Mouse (Mus musculus) kidney, postnatal 36 days (tissue): ENCODE measurements around the gene Epb41l3.
"Not testable (repeated sequence)": the region's sequence is repeated elsewhere in the genome, so short reads cannot be mapped to it uniquely, and the experiment has no call there.

Experiments used
- DNase-seq, 2 experiments: peaks; one replicate each; pipeline ENCODE4 v3.0.0; 2021 to 2022; ENCODE audit warnings: mixed read lengths in 2 of 2

Epb41l3 gene

DNA sequence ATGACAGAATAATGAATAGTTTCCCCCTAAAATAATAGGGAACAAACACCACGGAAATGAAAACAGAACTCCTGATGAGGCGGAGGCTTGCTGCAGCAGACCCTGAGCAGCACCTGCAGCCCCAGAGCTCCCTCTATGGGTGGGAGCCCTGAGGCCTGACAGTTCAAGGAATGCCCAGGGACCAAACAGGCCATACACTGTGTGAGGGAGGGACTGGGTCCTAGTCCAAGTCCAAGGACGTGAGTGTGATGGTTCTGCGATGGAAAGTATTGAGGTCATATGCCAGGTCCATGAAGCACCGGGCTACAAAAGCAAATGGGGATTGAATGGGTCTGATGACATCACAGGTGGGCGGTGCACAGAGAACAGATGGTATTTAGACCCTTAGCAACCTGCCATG lies 33.7 kb downstream of the Epb41l3 start:
- DNase-seq = peak; percentile 26 to 68

DNA sequence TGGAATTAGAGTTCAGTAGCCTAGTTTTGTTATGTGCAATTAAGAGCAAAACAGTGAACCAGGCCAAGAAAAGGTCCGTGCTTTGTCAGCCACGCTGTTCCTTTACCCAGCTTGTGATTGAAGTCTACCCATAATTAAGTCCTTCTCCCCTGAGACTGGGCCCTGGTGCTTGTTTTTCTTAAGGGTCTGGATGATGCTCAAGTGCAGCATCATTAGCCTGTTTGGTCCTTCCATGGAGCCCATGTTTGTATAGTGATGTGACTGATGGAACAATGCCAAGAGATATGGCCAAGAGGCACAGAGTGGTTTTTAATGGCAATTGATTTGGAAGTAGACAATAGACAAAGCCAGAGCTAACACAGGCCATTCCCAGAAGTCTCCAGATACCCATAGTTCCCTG lies 36.7 kb downstream of the Epb41l3 start:
- DNase-seq = no peak

- DNase-seq = no peak
These were observed 43.7 kb downstream of the Epb41l3 start for GRCm38 (mm10) chr17:69119183-69119582.

DNA sequence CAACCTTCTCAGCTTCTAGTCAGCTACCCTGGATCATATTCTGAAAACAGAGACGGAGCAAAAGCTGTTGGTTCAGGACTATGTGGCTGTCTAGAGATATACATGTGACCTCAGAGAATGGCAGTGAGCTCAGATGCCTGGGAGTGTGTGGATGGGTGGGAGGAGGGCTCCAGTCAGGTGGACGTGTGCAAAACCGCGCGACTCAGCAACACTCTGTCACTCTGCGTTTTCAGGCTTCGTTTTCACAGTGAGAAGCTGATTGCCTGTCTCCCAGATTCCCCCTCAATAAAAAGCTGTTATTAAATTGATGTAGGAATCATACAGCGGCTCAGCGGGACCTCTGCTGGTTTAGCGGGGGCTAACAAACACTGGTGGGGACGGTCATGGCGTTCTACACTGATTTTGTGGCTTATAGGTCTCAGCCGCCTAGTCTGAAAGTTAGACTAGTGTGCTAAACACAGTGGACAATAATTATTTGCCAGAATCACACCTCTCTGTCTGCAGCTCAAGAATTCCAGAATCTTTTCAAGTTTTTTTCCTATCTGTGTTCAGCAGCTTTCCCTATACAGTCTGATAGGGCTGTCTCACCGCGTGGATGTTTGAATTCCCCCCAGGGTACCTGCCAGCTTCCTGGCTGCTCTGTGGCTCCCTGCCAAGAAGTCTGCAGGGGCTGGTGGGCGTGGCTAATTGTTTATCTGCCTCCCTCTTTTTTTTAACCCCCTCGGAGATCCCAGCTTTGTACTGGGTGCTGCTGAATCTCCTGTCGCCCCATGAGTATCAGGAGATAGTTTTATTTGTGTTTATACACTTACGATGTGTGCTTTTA lies 45.3 kb downstream of the Epb41l3 start:
- DNase-seq = peak in 1 of 2 experiments; percentile 16

- not testable (repeated sequence) for DNase-seq
These were observed 46.9 kb downstream of the Epb41l3 start for GRCm38 (mm10) chr17:69122403-69122802.

DNA sequence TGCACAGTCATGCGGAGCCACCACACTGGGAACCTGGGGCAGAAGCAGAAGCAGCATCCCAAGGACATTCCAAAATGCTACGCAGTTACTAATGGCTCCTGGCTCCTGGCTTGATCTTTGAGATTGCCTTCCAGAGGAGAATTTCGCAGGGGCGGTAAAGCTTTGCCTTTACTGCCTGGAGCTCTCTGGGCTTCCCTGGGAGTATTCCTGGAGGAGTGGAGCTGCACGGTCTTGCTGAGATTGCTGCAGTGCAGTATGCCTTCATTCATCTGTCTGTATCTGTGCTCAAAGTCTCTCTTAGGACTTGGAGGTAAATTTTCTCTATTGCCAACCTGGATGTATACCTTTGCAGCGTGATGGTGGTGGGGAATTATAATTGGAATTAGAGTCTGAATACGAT lies 52.0 kb downstream of the Epb41l3 start:
- no peak for DNase-seq

- no peak for DNase-seq
These were observed 52.5 kb downstream of the Epb41l3 start for GRCm38 (mm10) chr17:69127981-69128380.

- DNase-seq = no peak
These were observed 54.0 kb downstream of the Epb41l3 start for GRCm38 (mm10) chr17:69129434-69129833.

DNA sequence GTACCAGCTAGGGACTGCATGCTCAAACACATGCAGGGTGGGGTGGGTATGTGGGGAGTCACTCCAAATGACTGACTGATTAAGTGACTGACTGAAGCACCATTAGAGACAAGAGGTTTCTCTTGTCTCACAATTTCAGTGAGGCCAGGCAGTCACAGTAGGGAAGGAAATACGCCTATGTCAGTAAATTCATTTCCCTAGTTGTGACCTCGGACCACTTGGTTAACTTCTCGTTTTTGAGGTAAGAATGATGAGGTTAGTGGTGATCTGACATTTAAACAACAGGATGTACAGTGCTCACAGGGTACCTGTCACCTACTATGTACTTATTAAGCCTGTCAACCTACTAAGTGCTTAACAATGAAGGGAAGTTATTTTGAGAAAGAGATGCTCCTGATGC lies 67.5 kb downstream of the Epb41l3 start:
- no peak for DNase-seq

- no peak for DNase-seq
These were observed 75.3 kb downstream of the Epb41l3 start for GRCm38 (mm10) chr17:69150826-69151225.

DNA sequence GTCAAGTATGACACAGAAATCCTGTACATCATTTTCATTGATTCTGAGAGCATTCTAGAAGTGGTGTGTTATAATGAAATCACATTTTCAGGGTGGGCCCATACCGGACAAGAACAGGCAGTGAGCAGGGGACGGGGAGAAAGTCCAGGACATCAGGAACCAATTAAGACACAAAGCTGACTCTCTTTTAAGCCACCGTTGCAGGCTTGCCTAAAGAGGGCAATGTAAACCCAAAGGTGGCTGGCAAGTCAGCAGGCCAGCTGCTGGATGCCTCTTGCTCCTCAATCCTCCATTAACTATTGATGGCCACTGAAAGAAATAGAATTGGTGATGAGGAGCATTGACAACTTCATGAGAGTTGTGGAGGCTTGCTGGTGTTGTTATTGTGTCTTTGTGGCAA lies 75.8 kb downstream of the Epb41l3 start:
- no peak for DNase-seq

DNA sequence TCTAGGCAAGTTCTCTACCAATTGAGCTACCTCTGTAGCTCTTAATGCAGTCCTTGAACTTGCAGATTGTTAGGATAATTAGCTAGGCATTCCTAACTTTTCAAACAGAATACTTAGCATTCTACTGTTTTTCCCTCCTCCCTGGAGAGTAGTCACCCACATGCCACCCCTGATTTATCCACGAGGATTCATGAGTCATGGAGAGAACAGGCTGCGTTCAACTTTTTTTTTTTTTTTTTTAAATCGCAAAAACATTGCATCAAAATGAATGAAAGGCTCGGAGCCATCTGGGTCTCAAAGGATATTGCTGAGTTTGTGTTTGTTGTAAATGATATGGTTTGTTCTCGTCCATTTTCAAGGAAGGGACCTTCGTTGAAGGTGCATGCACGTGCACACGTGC lies 79.6 kb downstream of the Epb41l3 start:
- no peak for DNase-seq

GRCm38 (mm10) chr17:69156522-69157100 lies 81.1 kb downstream of the Epb41l3 start:
- DNase-seq = peak; percentile 3 to 40

DNA sequence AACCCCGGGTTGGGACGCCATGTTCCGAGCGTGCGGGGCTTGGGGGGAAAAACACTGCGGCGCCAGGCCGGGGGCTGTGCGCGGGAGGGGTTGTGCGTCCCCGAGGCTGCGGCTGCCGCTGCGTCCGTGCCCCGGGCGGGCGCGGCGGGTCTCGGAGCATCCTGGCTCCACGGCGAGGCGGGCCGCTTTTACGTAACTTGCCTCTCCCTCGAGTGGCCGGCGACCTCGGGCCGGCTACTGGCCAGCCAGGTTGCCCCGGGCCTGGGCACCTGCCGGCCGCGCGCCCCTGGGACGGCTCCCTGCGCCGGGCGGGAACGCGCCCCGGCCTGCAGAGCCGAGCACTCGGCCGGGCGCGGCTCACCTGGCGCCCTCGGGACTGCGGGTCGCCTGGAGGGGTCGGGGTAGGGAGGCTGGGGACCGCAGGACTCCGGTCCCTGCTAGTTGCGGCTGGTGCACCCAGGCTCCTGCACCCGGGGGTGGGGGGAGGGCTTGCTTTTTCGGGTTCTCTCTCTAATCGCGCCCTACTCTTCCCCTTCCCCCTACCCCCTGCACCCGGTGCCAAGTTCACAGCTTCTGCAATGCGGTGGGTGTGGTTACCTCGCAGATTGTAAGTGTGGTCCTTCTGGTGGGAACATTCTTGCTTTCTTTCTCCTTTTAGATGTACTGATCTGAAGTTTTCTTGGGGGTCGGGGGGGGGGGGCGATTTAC lies 81.8 kb downstream of the Epb41l3 start:
- DNase-seq = peak; percentile 17 to 51

DNA sequence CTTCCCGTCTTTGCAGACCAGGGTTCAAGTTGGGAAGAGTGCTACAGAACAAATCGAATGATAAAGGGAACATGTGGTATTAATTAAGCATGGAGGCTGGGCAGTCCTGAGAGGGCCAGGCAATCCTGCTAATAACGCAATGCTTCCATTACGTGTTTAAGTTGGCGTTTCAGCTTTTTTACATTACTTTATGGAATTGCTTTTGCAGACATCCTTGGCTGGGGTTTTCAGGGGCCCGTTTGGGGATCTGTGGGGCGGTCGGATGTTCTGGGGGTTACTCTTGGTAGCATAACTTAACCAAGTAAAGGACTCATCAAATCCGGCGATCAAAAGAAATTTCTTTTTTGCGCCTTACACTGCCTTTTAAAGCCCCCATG lies 82.3 kb downstream of the Epb41l3 start:
- DNase-seq = no peak

DNA sequence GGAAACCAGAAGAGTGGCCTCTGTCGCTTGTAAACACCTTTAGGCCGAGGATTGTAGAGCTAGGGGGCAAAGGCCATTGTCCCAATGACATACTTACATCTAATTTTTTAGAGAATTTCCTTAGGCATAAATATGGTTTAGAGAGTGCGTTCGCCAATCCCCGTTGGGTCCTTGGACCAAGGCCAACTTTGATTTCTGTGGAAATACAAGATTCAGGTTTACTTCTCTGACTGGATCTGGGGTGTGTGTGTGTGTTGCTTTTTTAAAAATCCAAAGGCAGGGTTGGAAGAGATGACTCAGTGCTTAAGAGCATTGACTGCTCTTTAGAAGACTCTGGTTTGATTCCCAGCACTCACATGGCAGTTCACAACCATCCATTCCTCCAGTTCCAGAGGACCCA lies 83.2 kb downstream of the Epb41l3 start:
- no peak for DNase-seq

DNA sequence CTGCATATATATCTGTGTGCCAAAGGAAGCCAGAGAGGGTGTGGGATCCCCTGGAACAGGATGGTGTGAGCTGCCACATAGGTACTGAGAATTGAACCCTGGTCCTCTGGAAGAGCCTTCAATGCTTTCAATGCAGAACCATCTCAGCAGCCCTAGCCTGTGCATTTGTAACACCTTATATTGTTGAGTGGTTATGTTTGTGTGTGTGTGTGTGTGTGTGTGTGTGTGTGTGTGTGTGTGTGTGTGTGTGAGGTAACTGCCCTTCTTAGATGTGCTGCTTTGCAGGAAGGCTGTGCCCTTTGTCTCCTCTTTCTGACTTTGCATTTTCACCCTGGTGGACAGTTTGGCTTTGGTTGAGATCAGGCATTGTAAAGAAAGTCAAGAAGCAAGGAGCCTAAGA lies 87.2 kb downstream of the Epb41l3 start:
- peak; percentile 6 to 76 for DNase-seq

- no peak for DNase-seq
These were observed 101.5 kb downstream of the Epb41l3 start for GRCm38 (mm10) chr17:69176949-69177501.

DNA sequence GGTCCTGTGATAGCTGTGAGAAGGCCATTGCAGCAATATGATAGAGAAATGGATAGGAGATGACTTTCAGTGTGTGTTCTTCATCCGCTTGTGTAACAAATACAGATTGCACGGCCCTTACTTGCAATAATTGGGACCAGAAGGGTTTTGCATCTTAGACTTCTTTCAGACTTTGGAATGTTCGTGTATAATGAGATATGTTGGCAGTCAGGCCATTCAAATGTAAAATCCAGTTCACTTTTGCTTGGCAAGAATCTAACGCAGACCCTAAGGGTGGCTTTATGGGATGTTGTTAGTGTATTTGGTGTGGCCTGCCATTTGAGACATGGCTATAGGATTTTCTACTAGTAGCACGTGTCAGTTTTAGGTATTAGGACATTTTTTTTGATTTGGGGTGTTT lies 102.5 kb downstream of the Epb41l3 start:
- DNase-seq = no peak

- DNase-seq = peak in 1 of 2 experiments; percentile 16
These were observed 105.5 kb downstream of the Epb41l3 start for GRCm38 (mm10) chr17:69180905-69181559.

DNA sequence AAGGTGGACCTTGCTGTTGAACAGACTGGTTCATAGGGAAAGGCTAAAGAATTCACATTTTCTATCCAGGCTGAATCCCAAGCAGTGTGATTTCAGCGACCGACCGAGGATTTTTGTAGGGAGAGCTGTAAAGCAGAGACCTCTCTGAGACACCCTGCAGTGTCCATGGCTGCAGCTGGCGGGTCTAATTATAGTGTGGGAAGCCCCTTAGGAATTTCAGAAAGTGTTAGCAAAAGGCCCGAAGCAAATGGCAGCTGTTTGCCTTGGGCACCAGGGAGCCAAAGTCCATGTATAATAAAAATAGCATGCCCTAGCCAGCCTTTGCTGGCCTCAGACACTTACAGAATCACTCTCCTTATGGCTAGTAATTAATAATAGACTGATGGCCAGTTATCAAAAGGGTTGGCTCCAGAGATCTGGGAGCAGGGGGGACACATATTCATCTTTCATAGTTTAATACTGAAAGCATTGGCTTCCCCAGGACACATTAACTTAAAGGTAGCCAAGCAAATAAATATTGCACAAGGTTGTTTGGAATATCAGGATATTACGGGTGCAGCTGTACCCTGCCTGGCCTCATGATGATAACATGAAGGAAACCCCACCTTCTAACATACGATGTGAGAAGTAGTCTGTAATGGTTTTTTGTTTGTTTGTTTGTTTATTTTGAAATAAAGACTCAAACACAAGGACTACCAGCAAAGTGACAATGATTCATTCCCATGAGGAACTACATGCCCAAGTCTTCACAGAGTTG lies 106.3 kb downstream of the Epb41l3 start:
- no peak for DNase-seq

DNA sequence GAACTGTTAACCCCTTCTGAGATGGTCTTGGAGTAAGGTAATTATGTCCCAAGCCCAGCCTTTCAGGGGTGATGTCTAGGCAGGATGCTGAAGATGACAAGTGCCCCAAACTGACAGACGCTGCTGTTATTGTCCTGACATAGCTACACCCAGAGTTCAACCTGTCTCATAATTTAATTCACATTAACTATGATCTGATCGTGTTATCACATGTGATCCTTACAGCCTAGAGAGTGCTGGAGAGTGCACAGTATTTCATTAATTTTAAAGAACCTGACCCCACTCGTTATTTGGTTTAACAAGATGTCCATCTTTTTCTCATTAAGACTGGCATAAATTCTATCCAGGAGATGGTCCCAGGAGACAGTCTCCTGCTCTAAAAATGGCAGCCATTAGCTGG lies 112.3 kb downstream of the Epb41l3 start:
- DNase-seq = no peak
